Mouse (Mus musculus) ES-Bruce4 (cell line): Measurements from ENCODE around the gene Rap1gap2.

Experiments
- CTCF ChIP-seq: IDR thresholded peaks from one replicate; pipeline ENCODE4 v1.8.1; 2011; ENCODE audit warnings: low read depth, low read length
- POLR2A ChIP-seq: IDR thresholded peaks from one replicate; pipeline ENCODE4 v1.8.1; 2011; ENCODE audit warnings: low read length; ENCODE audit not compliant: insufficient read depth

GRCm38 (mm10) chr11:74550615-74551102 lies 60.1 kb downstream of the Rap1gap2 start:
- TF ChIP-seq CTCF, result peak; percentile 36
- TF ChIP-seq POLR2A, result no peak
